Mouse (Mus musculus): ENCODE measurements at regions not wholly inside any gene's neighbourhood (a gene's known extent, or its start where the extent isn't known, plus 50 kb on each side); places are given as distances from the start of the nearest gene placed in this dataset.
"Not testable (repeated sequence)": the region's sequence is repeated elsewhere in the genome, so short reads cannot be mapped to it uniquely, and the experiment has no call there.

- not testable (repeated sequence) for ATAC-seq (ENCODE audit: low FRiP score, low read depth); H3K9me3 ChIP-seq (ENCODE audit: control insufficient read depth, low read length); H3K9ac ChIP-seq (ENCODE audit: low read depth, low read length, severe bottlenecking); H3K4me3 ChIP-seq (replicated peaks; ENCODE audit: low read length); H3K4me2 ChIP-seq (replicated peaks; ENCODE audit: low read depth, low read length, severe bottlenecking); H3K27ac ChIP-seq (replicated peaks; ENCODE audit: low read depth, low read length); H3K27me3 ChIP-seq (ENCODE audit: control insufficient read depth, insufficient read depth, low read length); DNase-seq (ENCODE audit: low spot score); H3K36me3 ChIP-seq (ENCODE audit: control insufficient read depth, insufficient read depth, low read length); H3K4me1 ChIP-seq (ENCODE audit: control insufficient read depth, insufficient read depth, low read length)
- 88% methylated on average over 7 of the region's 7 CpGs for WGBS
Measured at GRCm38 (mm10) chr10:103507051-103507450, 139.5 kb downstream of the Slc6a15 start.

DNA sequence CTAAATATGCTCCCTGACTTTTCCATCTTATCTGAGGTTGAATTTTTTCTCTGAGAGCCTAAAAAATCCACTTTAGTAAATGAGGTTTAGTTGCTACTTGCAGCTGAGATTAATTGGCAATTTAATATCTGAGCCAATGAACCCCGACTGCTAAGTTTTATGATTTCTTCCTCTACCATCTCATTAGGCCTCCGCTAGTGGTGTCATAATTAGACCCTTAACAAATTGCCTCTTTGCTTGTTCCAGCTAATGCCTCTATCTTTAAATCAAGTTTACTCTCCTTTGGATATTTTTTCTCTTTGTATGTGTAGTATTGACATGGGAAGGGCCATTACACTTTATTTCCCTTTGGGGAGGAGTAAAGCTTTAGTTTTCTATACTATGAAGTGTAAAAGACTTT, 176.9 kb downstream of the Slc6a15 start:
- Histone ChIP-seq H3K4me3 (replicated peaks; ENCODE audit: low read length) (no peak overlapping the region), H3K4me2 (replicated peaks; ENCODE audit: low read depth, low read length, severe bottlenecking) (no peak overlapping the region), H3K9ac (ENCODE audit: low read depth, low read length, severe bottlenecking) (no peak overlapping the region), H3K27ac (replicated peaks; ENCODE audit: low read depth, low read length) (no peak overlapping the region), H3K4me1 (ENCODE audit: control insufficient read depth, insufficient read depth, low read length) (no peaks in the 10 kb centered on the region), H3K27me3 (ENCODE audit: control insufficient read depth, insufficient read depth, low read length) (no peaks in the 10 kb centered on the region), H3K9me3 (ENCODE audit: control insufficient read depth, low read length) (no peaks in the 10 kb centered on the region), H3K36me3 (ENCODE audit: control insufficient read depth, insufficient read depth, low read length) (no peaks in the 10 kb centered on the region)
- DNase-seq (ENCODE audit: low spot score) (no peak), ATAC-seq (ENCODE audit: low FRiP score, low read depth) (no peak)
- no peak for TF ChIP-seq POLR2A (IDR thresholded peaks at IDR 0.05; ENCODE audit: borderline replicate concordance, extremely low read depth, insufficient read depth, insufficient read length)
- 28% methylated on average over 2 of the region's 2 CpGs for WGBS

- DNase-seq (ENCODE audit: low spot score), result no peak
Measured at GRCm38 (mm10) chr10:103549510-103549909, 181.9 kb downstream of the Slc6a15 start.

DNA sequence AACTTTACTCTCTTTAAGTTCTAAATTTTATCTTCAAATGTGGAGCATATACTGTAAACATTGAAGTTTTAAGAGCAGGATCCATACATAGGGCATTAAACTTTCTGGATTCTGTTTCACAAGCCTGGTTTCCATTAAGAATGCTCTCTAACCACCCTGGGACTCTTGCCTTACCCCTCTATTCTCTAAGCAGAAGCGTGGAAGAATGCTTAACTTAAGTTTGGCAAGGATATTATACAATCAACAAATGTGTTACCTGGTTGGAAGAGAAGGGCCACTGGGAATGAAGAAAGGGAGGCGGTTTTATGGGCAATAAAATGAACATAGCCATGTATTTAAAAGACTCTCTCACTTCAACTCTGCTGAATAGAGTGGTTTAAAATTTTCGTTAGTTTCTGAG, 217.5 kb downstream of the Slc6a15 start:
- no peaks in the 10 kb centered on the region for H3K9me3 ChIP-seq (ENCODE audit: control insufficient read depth, low read length)
- ATAC-seq (ENCODE audit: low FRiP score, low read depth) (peak; percentile 87), DNase-seq (ENCODE audit: low spot score) (peak; percentile 27)
- H3K27me3 ChIP-seq (ENCODE audit: control insufficient read depth, insufficient read depth, low read length), result no peaks in the 10 kb centered on the region
- WGBS, result 24% methylated on average over 3 of the region's 3 CpGs
- no peaks in the 10 kb centered on the region for H3K4me1 ChIP-seq (ENCODE audit: control insufficient read depth, insufficient read depth, low read length)
- TF ChIP-seq POLR2A (IDR thresholded peaks at IDR 0.05; ENCODE audit: borderline replicate concordance, extremely low read depth, insufficient read depth, insufficient read length), result no peak
- no peak overlapping the region for H3K27ac ChIP-seq (replicated peaks; ENCODE audit: low read depth, low read length)
- no peaks in the 10 kb centered on the region for H3K36me3 ChIP-seq (ENCODE audit: control insufficient read depth, insufficient read depth, low read length)
- H3K4me3 ChIP-seq (replicated peaks; ENCODE audit: low read length), result no peak overlapping the region
- H3K9ac ChIP-seq (ENCODE audit: low read depth, low read length, severe bottlenecking), result no peak overlapping the region
- no peak overlapping the region for H3K4me2 ChIP-seq (replicated peaks; ENCODE audit: low read depth, low read length, severe bottlenecking)

More at GRCm38 (mm10) chr10:103549510-103549909, 181.9 kb downstream of the Slc6a15 start:
- H3K27ac ChIP-seq (replicated peaks; ENCODE audit: low read depth, low read length), result no peak overlapping the region
- no peaks in the 10 kb centered on the region for H3K4me1 ChIP-seq (ENCODE audit: control insufficient read depth, insufficient read depth, low read length)
- no peak overlapping the region for H3K4me2 ChIP-seq (replicated peaks; ENCODE audit: low read depth, low read length, severe bottlenecking)
- whole genome bisulfite sequencing, result 81% methylated on average over 2 of the region's 2 CpGs
- no peaks in the 10 kb centered on the region for H3K36me3 ChIP-seq (ENCODE audit: control insufficient read depth, insufficient read depth, low read length)
- H3K4me3 ChIP-seq (replicated peaks; ENCODE audit: low read length), result no peak overlapping the region
- H3K9me3 ChIP-seq (ENCODE audit: control insufficient read depth, low read length), result no peaks in the 10 kb centered on the region
- no peaks in the 10 kb centered on the region for H3K27me3 ChIP-seq (ENCODE audit: control insufficient read depth, insufficient read depth, low read length)
- H3K9ac ChIP-seq (ENCODE audit: low read depth, low read length, severe bottlenecking), result no peak overlapping the region
- TF ChIP-seq POLR2A (IDR thresholded peaks at IDR 0.05; ENCODE audit: borderline replicate concordance, extremely low read depth, insufficient read depth, insufficient read length), result no peak
- ATAC-seq (ENCODE audit: low FRiP score, low read depth), result no peak

DNA sequence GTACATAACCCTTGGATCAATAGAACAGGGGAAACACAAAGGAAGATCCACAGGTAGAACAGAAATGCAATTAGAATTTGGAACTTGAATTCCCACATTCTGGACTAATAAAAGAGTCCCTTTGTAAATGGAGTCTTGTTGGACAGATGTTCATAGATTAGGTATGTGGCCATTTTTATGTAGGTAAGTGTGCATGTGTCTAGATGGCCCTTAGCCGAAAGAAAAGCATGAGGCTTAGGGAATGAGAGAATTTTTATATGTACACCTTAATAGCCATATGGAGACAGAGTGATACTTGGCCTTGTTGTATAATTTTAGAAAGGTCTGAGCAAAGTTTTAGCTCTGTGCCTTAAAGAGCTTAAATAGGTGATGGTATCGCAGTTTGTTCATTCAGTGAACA, 217.9 kb downstream of the Slc6a15 start:
- TF ChIP-seq POLR2A (IDR thresholded peaks at IDR 0.05; ENCODE audit: borderline replicate concordance, extremely low read depth, insufficient read depth, insufficient read length), result no peak

DNA sequence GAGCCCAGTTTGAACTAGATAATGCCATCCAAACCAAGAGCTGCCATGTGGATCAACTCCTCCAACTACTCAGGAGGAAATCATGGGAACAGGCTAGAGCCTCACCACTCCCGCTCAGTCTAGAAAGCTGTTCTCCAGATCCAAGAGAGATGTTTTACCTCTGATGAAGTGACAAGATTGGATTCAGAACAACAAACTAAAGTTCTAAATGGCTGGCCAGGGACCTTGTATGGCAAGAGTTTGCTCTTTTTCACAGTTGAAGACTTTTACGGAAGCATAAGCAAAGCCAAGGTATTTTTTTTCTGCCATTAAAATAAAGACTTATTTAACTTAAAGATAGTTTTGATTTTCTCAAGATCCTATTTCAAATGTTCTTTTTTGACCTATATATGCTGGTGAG, 224.4 kb downstream of the Slc6a15 start:
- ATAC-seq (ENCODE audit: low FRiP score, low read depth) (peak; percentile 55), DNase-seq (ENCODE audit: low spot score) (peak; percentile 75)
- Histone ChIP-seq H3K27me3 (ENCODE audit: control insufficient read depth, insufficient read depth, low read length) (no peaks in the 10 kb centered on the region), H3K4me1 (ENCODE audit: control insufficient read depth, insufficient read depth, low read length) (no peaks in the 10 kb centered on the region), H3K9ac (ENCODE audit: low read depth, low read length, severe bottlenecking) (no peak overlapping the region), H3K36me3 (ENCODE audit: control insufficient read depth, insufficient read depth, low read length) (no peaks in the 10 kb centered on the region), H3K4me2 (replicated peaks; ENCODE audit: low read depth, low read length, severe bottlenecking) (no peak overlapping the region), H3K27ac (replicated peaks; ENCODE audit: low read depth, low read length) (no peak overlapping the region), H3K9me3 (ENCODE audit: control insufficient read depth, low read length) (no peaks in the 10 kb centered on the region), H3K4me3 (replicated peaks; ENCODE audit: low read length) (no peak overlapping the region)
- TF ChIP-seq POLR2A (IDR thresholded peaks at IDR 0.05; ENCODE audit: borderline replicate concordance, extremely low read depth, insufficient read depth, insufficient read length), result no peak
- WGBS, result 45% methylated on average over 2 of the region's 2 CpGs

More for the DNA sequence above, 217.9 kb downstream of the Slc6a15 start:
- Histone ChIP-seq H3K27ac (replicated peaks; ENCODE audit: low read depth, low read length) (no peak overlapping the region), H3K9ac (ENCODE audit: low read depth, low read length, severe bottlenecking) (no peak overlapping the region), H3K4me3 (replicated peaks; ENCODE audit: low read length) (no peak overlapping the region), H3K27me3 (ENCODE audit: control insufficient read depth, insufficient read depth, low read length) (no peaks in the 10 kb centered on the region), H3K9me3 (ENCODE audit: control insufficient read depth, low read length) (no peaks in the 10 kb centered on the region), H3K36me3 (ENCODE audit: control insufficient read depth, insufficient read depth, low read length) (no peaks in the 10 kb centered on the region), H3K4me1 (ENCODE audit: control insufficient read depth, insufficient read depth, low read length) (no peaks in the 10 kb centered on the region), H3K4me2 (replicated peaks; ENCODE audit: low read depth, low read length, severe bottlenecking) (no peak overlapping the region)
- DNase-seq (ENCODE audit: low spot score) (no peak), ATAC-seq (ENCODE audit: low FRiP score, low read depth) (peak; percentile 73)
- 45% methylated on average over 2 of the region's 2 CpGs for WGBS

Data from limb, embryonic 14.5 days (tissue).